Mouse (Mus musculus) layer of hippocampus, postnatal 10 days (tissue): ENCODE measurements around the gene Myl12a. TPM values are rescaled to one million over a fixed set of nuclear protein-coding genes. Genes with fewer than 3 reads are reported as not detected.

Experiments used
- DNase-seq, 2 experiments: peaks; one replicate each; pipeline ENCODE4 v3.0.0; 2021; ENCODE audit warnings: low spot score in 2 of 2
- total RNA-seq, 2 experiments: library from RNA; stranded (reverse); gene quantifications; 2 replicates each; pipeline ENCODE4 v1.2.3; 2021

The Myl12a gene
- total RNA-seq, 2 experiments from 2014 or later: 53.4 to 54.1 TPM

GRCm38 (mm10) chr17:71011931-71012662 lies 9.4 kb upstream of the Myl12a start:
- DNase-seq: no peak

- no peak for DNase-seq
These were observed 8.1 kb upstream of the Myl12a start for GRCm38 (mm10) chr17:71010646-71011242.

- no peak for DNase-seq
These were observed 7.1 kb upstream of the Myl12a start for GRCm38 (mm10) chr17:71009751-71010150.

DNA sequence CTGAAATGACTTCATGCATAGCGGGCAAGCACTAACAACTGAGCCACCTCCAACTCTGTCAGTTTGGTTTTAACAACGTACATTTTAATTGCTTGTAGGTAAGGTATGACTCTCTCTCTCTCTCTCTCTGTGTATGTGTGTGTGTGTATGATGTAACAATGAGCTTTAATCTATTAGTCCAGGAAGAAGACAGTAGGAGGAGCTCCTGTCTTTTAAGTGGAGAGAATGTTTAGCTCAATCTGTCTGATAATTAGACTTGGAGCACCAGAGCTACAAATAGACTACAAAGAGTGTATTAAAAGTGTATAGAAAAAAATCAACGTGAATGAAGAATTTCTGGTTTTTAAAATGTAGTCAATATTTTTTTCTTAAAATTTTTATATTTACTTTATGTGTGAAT lies 6.0 kb upstream of the Myl12a start:
- no peak for DNase-seq

- DNase-seq: no peak
These were observed 4.3 kb upstream of the Myl12a start for GRCm38 (mm10) chr17:71006976-71007375.

DNA sequence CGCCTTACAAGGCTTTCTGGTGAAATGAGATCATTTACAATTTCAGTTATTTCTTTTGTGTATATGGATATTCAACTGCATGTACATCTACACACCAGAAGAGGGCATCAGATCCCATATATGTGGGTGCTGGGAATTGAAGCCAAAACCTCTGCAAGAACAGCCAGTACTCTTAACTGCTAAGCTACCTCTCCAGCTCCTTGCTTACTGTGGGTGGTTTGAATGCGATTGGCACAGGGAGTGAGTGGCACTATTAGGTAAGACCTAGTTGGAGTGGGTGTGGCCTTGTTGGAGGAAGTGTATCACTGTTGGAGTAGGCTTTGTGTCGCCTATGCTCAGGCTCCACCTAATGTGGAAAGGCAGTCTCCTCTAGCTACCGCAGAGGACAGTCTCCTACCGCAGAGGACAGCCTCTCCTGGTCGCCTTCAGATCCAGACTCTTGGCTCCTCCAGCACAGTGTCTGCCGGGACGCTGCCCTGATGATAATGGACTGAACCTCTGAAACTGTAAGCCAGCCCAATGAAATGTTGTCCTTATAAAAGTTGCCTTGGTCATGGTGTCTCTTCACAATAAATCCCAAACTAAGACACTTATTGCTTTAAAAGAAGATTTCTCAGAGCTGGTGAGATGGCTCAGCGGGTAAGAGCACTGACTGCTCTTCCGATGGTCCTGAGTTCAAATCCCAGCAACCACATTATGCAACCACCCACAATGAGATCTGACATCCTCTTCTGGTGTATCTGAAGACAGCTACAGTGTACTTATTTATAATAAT lies 1.7 kb upstream of the Myl12a start:
- no peak for DNase-seq

GRCm38 (mm10) chr17:71003721-71004120 lies 1.0 kb upstream of the Myl12a start:
- DNase-seq: no peak

- DNase-seq: no peak
These were observed 434 bp upstream of the Myl12a start for GRCm38 (mm10) chr17:71003112-71003511.

DNA sequence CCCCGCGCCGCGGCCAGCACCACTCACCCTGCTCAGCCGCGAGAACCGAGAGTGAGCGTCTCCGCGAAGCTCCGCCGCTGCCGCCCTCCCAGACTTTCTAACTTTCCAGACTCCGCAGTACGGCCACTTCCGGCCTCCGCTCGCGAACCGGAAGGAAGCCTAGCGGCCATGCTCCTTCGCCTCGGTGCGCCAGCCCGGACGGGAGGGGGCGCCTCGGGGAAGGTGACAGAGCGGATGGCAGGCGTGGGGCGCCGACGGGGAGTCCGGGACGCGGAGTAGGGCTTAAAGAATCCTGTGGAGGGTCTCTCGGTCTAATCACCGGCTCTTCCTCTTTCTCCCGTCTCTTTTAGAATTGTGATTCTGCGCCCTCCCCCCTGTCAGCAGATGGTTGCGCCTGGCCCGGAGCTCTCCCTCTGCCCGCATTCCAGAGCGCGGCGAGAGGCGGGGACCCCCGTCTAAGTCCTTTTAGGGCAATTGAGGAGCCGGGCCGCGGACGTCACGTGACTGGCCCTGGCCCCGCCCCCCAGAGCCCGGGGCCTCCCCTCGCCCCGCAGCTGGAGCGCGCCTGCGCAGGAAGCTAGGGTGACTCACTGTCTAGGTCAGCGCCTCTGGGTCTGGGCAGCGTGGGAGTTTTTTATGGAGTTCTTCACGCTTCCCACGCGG lies 466 bp downstream of the Myl12a start, which contains the start of gene Myom1:
TSS of gene Myom1 (plus strand) at position 553 of the 663 bp plus-strand sequence.
- peak; percentile 95 to 98 for DNase-seq

GRCm38 (mm10) chr17:71001699-71002080 lies 988 bp downstream of the Myl12a start:
- DNase-seq: peak; percentile 53 to 56

DNA sequence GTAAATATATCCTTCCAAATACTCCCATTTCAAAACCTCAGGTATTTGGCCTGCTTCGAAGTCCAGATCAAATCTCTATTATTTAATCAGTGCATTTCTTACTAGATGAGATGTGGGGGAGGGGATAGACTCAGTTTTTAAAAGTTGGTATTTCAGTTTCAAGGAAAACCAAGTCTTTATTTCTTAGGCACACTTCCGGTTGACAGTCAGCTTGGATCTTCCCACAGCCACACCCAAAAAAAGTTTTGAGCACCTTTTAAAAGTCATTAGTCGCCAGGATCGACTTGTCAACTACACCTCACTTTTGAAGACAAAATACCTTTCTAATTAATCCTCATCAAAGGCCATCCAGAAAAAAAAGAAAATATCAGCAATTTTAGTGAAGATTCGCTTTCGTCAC lies 1.6 kb downstream of the Myl12a start:
- DNase-seq: no peak

DNA sequence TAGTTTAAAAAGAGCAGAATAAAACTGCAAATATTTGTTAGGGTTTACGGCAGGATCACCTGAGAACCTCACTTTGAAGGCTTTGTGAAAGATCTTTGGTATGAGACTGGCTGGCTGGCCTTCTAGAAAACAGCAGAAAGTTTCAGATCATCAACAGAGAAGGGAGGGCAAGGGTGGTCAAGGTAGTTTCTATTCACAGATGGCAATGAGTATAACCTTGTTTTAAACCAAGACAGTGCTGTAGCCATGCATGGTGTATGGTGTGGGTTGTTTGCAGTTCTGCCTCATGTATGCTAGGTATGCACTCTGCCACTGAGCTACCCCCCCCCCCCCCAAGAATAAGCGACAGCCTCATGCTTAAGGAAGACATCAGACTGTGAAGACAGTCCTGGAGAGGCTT lies 2.4 kb downstream of the Myl12a start:
- no peak for DNase-seq

DNA sequence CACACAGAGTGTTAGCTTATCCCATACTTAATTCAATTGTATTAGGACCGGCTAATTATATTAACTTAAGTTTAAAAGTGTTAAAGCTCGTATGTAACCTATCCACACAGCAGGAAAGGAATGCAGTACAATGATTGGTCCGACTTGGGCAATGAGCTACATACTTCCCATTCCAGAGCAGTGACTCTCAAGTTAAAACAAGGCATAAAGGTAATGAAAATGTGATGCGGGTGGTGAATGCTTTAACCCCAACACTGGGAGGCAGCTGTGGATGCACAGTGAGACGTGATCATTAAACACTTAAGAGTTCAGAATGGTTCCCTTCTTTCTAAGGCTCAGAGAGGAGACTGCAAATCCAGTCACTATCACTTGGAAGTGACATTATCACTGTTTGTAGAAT lies 3.5 kb downstream of the Myl12a start:
- no peak for DNase-seq

- DNase-seq: no peak
These were observed 4.2 kb downstream of the Myl12a start for GRCm38 (mm10) chr17:70998400-70998975.

DNA sequence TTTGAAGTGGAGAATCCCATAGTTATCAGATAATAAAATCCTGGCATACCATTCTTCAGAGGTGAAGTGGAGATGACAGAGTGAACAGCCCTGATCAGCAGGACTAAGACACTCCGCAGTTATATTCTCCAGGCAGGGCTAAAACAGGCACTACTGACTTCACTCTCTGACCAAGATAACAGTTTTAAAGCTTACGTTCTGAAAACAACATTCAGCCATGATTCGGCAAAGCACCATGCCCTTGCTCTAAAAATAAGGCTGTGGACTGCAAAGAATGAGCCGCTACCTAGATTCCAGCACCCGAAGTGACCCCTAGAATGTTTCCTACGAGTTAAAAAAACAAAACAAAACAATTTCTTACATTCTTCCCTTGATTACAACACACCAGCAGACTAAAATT lies 4.8 kb downstream of the Myl12a start:
- DNase-seq: no peak

DNA sequence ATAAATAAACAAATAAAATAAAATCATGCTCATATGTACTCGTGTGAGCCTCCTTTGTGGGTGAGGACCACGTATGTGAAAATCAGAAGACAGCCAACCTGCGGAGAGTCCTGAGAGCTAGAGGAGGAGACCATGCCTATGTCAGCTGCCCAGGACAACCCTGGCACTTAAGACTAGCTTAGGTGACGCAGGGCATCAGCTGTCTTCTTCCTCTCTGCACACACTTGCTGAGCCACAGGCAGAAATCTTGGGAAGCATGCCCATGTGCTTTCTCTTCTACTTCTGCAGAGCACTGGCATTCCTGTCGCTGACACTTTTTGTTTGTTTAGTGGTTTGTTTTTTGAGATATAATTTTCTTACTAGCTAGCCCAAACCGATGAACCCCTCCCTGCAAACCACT lies 7.1 kb downstream of the Myl12a start:
- no peak for DNase-seq

- DNase-seq: no peak
These were observed 8.0 kb downstream of the Myl12a start for GRCm38 (mm10) chr17:70994671-70995070.

GRCm38 (mm10) chr17:70993385-70993807 lies 9.3 kb downstream of the Myl12a start:
- no peak for DNase-seq

- no peak for DNase-seq
These were observed 10.0 kb downstream of the Myl12a start for GRCm38 (mm10) chr17:70992662-70993061.

DNA sequence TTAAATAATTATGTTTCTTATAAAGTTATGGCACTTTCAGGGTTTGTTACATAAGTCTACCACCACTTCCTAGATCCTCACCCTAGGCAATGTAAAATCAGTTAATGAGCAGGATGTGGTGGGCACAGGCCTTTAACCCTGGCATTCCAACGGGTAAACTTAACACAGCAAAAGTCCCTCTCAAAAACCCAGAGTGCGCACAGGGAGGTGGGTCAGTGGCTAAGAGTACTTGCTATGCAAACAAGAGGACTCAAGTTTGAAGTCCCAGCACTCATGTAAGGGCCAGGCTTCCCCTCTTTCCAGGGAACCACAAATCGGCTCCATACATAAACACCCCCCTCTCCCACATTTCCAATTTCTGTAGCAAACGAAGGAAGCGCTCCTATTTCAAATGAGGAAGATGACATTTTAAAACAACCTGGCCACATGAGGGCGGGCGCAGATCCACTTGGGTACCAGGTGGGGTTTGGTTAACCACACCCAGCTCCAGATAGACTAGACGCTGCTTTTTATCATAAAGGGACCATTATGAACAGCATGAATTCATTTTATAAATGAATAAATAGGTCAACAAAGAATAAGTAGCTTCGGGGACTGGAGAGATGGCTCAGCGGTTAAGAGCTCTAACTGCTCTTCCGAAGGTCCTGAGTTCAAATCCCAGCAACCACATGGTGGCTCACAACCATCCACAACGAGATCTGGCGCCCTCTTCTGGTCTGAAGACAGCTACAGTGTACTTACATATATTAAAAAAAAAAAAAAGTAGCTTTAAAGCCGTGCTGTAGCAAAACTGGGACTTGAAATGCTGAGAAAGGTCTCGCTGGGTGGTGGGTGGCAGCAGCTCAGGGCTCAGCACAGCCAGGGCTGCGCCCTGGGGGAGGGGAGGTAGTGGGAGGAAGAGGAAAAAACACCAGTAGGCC lies 10.7 kb downstream of the Myl12a start:
- no peak for DNase-seq
